Mouse (Mus musculus) liver, adult 2 months (tissue): ENCODE results near the gene Mcm2.

ENCODE experiments used
- CTCF ChIP-seq: fragments of 200-500 bp; IDR thresholded peaks from 2 replicates; pipeline ENCODE4 v1.5.1; 2011; ENCODE audit warnings: low read depth, low read length, control low read depth
- POLR2A ChIP-seq: fragments of 200-500 bp; IDR thresholded peaks from 2 replicates; pipeline ENCODE4 v1.6.1; 2011; ENCODE audit warnings: low read length, control low read depth; ENCODE audit not compliant: insufficient read depth; ENCODE audit errors: extremely low read depth

DNA sequence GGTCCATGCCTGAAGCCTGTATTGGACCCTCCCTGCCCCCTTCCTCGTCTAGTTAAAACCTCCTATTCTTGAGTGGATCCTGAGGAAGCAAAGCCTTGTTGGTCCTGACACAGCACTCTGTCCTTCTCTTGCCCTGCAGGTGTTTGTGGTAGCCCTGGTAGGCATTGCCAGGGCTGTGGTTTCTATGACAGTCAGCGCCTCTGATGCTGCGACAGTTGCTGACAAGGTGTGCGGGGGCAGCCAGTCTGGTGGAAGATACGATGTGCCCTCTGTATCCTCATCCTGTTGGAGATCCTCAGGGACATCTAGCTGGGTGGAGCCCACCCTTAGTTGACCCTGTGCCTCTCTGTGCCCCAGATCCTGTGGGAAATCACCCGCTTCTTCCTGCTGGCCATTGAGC is 10.6 kb upstream of the Mcm2 start:
- TF ChIP-seq POLR2A (no peak), CTCF (no peak)
